Mouse (Mus musculus) erythroblast, embryonic 14.5 days (primary cell): ENCODE data around the gene Tti1.
"Not testable (repeated sequence)": the region's sequence is repeated elsewhere in the genome, so short reads cannot be mapped to it uniquely, and the experiment has no call there.

Experiments used
- GATA1 ChIP-seq: IDR thresholded peaks from 2 replicates; pipeline ENCODE4 v1.6.1; 2012; ENCODE audit warnings: low read length, inconsistent platforms, mixed read lengths
- TAL1 ChIP-seq: IDR thresholded peaks from 3 replicates; pipeline ENCODE4 v1.6.1; 2012; ENCODE audit warnings: low read length, inconsistent platforms, mixed read lengths

- not testable (repeated sequence) for TF ChIP-seq GATA1, TAL1
These were observed 27.1 kb upstream of the Tti1 start for GRCm38 (mm10) chr2:158055383-158055782.
